ENCODE assay signal across 9 mouse cellular contexts in genomic region chr2:3285181-3285530, GRCm38 (mm10). TPM values are rescaled to one million over a fixed set of nuclear protein-coding genes. Genes with fewer than 3 reads are reported as not detected.
DNase-seq lines count a peak whose midpoint lies in the region; ATAC-seq and TF ChIP-seq lines count a peak whose summit lies in the region.
"Had no signal": no experiment of that assay in that cellular context is flagged by ENCODE, and none has a peak within 500 bp of the region (broad histone marks: within the 10 kb centered on the region; RNA-seq: fewer than 3 reads in every experiment).

No protein-coding gene starts in this region.

- H3K9ac ChIP-seq in liver, adult 2 months (ENCODE audit: low read depth, low read length), result peak overlapping the region; percentile 84
- H3K9ac ChIP-seq in heart, embryonic 12.5 days, result peak overlapping the region; percentile 94
- H3K9ac ChIP-seq in liver, embryonic 11.5 days (ENCODE audit: low read depth, low read length), result peak overlapping the region; percentile 82
- H3K9ac ChIP-seq in stomach, embryonic 14.5 days (replicated peaks; ENCODE audit: low read depth, low read length), result peak overlapping the region; percentile 69; the same call in 1 of the 2 replicates

- DNase-seq in liver, adult 2 months (ENCODE audit: extremely low read depth, low read depth, low spot score), result peak; percentile 70
- no peak for DNase-seq in liver
- peak; percentile 34 for DNase-seq in liver, embryonic 11.5 days (ENCODE audit: low spot score)
- DNase-seq in layer of hippocampus, adult 9-11 months, result no peak
- no peak for DNase-seq in spleen, postnatal 14 days (ENCODE audit: low spot score in 2 of 2)

- TF ChIP-seq CTCF in liver, adult 2 months (IDR thresholded peaks at IDR 0.05; ENCODE audit: low read depth, low read length), result no peak
- no peak for TF ChIP-seq CTCF in bone marrow macrophage, adult 2 months (IDR thresholded peaks at IDR 0.05; ENCODE audit: low read depth, low read length)

- no peaks in the 10 kb centered on the region for H3K27me3 ChIP-seq in liver, adult 2 months (ENCODE audit: control insufficient read depth, insufficient read depth, low read length)
- H3K27me3 ChIP-seq in heart, embryonic 12.5 days (replicated peaks), result no peaks in the 10 kb centered on the region
- no peaks in the 10 kb centered on the region for H3K27me3 ChIP-seq in liver, embryonic 11.5 days (replicated peaks; ENCODE audit: control insufficient read depth, insufficient read depth, low read length)
- H3K27me3 ChIP-seq in stomach, embryonic 14.5 days (ENCODE audit: control insufficient read depth, insufficient read depth, low read length), result no peaks in the 10 kb centered on the region

- WGBS in liver, adult 2 months, result 4% methylated on average over 6 of the region's 6 CpGs
- WGBS in heart, embryonic 12.5 days, result under 1% methylated on average over 6 of the region's 6 CpGs
- WGBS in liver, embryonic 11.5 days, result 3% methylated on average over 6 of the region's 6 CpGs
- WGBS in stomach, embryonic 14.5 days, result 2% methylated on average over 6 of the region's 6 CpGs

- H3K27ac ChIP-seq in liver, adult 2 months (replicated peaks; ENCODE audit: insufficient read depth, low read depth, low read length), result peak overlapping the region; percentile 57; the same call in 1 of the 2 replicates
- H3K27ac ChIP-seq in bone marrow macrophage, adult 2 months (ENCODE audit: insufficient read depth, low read depth, low read length), result peak overlapping the region; percentile 15
- peak overlapping the region; percentile 93 for H3K27ac ChIP-seq in heart, embryonic 12.5 days (ENCODE audit: poor library complexity, severe bottlenecking)
- no peak overlapping the region for H3K27ac ChIP-seq in liver, embryonic 11.5 days (ENCODE audit: low read depth, low read length)
- no peak overlapping the region for H3K27ac ChIP-seq in stomach, embryonic 14.5 days (ENCODE audit: low read length)

- peaks cover 3% of the 10 kb centered on the region; the same call in 1 of the 2 replicates for H3K4me1 ChIP-seq in liver, adult 2 months (ENCODE audit: control insufficient read depth, insufficient read depth, low read length)
- H3K4me1 ChIP-seq in bone marrow macrophage, adult 2 months (ENCODE audit: control insufficient read depth, insufficient read depth, low read length), result peaks cover 15% of the 10 kb centered on the region
- H3K4me1 ChIP-seq in heart, embryonic 12.5 days (replicated peaks), result peaks cover 18% of the 10 kb centered on the region
- peaks cover 14% of the 10 kb centered on the region for H3K4me1 ChIP-seq in liver, embryonic 11.5 days (replicated peaks; ENCODE audit: control insufficient read depth, insufficient read depth, low read length)
- 0 out of 2 replicates have a peak, but pooled peaks cover 6% of the 10 kb centered on the region for H3K4me1 ChIP-seq in stomach, embryonic 14.5 days (ENCODE audit: control insufficient read depth, insufficient read depth, low read length)

- H3K4me3 ChIP-seq in liver, adult 2 months (ENCODE audit: insufficient read depth, low read depth, low read length), result peak overlapping the region; percentile 76
- peak overlapping the region; percentile 99 for H3K4me3 ChIP-seq in bone marrow macrophage, adult 2 months (ENCODE audit: insufficient read depth, low read length)
- H3K4me3 ChIP-seq in heart, embryonic 12.5 days, result peak overlapping the region; percentile 92
- H3K4me3 ChIP-seq in liver, embryonic 11.5 days (ENCODE audit: low read depth, low read length), result peak overlapping the region; percentile 59
- peak overlapping the region; percentile 72 for H3K4me3 ChIP-seq in stomach, embryonic 14.5 days (ENCODE audit: low read depth, low read length)

- no peak for TF ChIP-seq POLR2A in liver, adult 2 months (IDR thresholded peaks at IDR 0.05; ENCODE audit: extremely low read depth, insufficient read depth, low read length)
- no peak for TF ChIP-seq POLR2A in bone marrow macrophage, adult 2 months (IDR thresholded peaks at IDR 0.05; ENCODE audit: borderline replicate concordance, low read depth, low read length)

- H3K4me2 ChIP-seq in heart, embryonic 12.5 days, result peak overlapping the region; percentile 86
- H3K4me2 ChIP-seq in liver, embryonic 11.5 days, result peak overlapping the region; percentile 65
- peak overlapping the region; percentile 69 for H3K4me2 ChIP-seq in stomach, embryonic 14.5 days (replicated peaks; ENCODE audit: low read depth, low read length)

- no peaks in the 10 kb centered on the region for H3K9me3 ChIP-seq in heart, embryonic 12.5 days (replicated peaks)
- H3K9me3 ChIP-seq in liver, embryonic 11.5 days (ENCODE audit: control insufficient read depth, low read length), result no peaks in the 10 kb centered on the region
- H3K9me3 ChIP-seq in stomach, embryonic 14.5 days (ENCODE audit: control insufficient read depth, low read depth, low read length), result no peaks in the 10 kb centered on the region

- H3K79me2 ChIP-seq in liver, adult 2 months (ENCODE audit: control insufficient read depth, insufficient read depth, low read length), result no peaks in the 10 kb centered on the region; the same call in 1 of the 2 replicates

- no peaks in the 10 kb centered on the region for H3K36me3 ChIP-seq in liver, adult 2 months (ENCODE audit: control insufficient read depth, insufficient read depth, low read length)
- H3K36me3 ChIP-seq in heart, embryonic 12.5 days, result no peaks in the 10 kb centered on the region
- H3K36me3 ChIP-seq in liver, embryonic 11.5 days (ENCODE audit: control insufficient read depth, insufficient read depth, low read length), result no peaks in the 10 kb centered on the region
- no peaks in the 10 kb centered on the region for H3K36me3 ChIP-seq in stomach, embryonic 14.5 days (ENCODE audit: control insufficient read depth, insufficient read depth, low read length)

- ATAC-seq in heart, embryonic 12.5 days (ENCODE audit: insufficient number of reproducible peaks, low FRiP score), result no peak
- ATAC-seq in liver, embryonic 11.5 days (replicated peaks; ENCODE audit: low FRiP score), result no peak
- ATAC-seq in stomach, embryonic 14.5 days (ENCODE audit: insufficient number of reproducible peaks, insufficient read depth, low FRiP score, low read depth), result no peak

RNA-seq across cellular contexts. Expression of gene Nmt2, which starts 1.1 kb away (rescaled TPM):
- 13.2 and 16.4 TPM in 2 replicates for total RNA-seq in liver, adult 2 months (2014; rRNA removed)
- polyA plus RNA-seq in liver, adult 2 months (2012; rRNA removed), result 5.1 and 5.4 TPM in 2 replicates
- 18.3 and 20.6 TPM in 2 replicates for polyA plus RNA-seq in bone marrow macrophage, adult 2 months (2012; ENCODE audit: insufficient read depth, insufficient read length, missing spikeins)
- 36.1 and 36.5 TPM in 2 replicates for polyA plus RNA-seq in heart, embryonic 12.5 days (2016; fragmentation: Nextera tagmentation; extraction: Ambion mirVana)
- polyA plus RNA-seq in liver, embryonic 11.5 days (2014; fragmentation: Nextera tagmentation; extraction: Ambion mirVana), result 36.1 and 36.5 TPM in 2 replicates
- 49.5 and 49.8 TPM in 2 replicates for polyA plus RNA-seq in stomach, embryonic 14.5 days (2014; fragmentation: Nextera tagmentation; extraction: Ambion mirVana)

RNA-seq across cellular contexts. Expression of gene Rpp38, which starts 47.3 kb away (rescaled TPM):
- 2.6 and 3.4 TPM in 2 replicates for total RNA-seq in liver, adult 2 months (2014; rRNA removed)
- polyA plus RNA-seq in liver, adult 2 months (2012; rRNA removed), result 1.9 and 2.3 TPM in 2 replicates
- polyA plus RNA-seq in bone marrow macrophage, adult 2 months (2012; ENCODE audit: insufficient read depth, insufficient read length, missing spikeins), result 4.7 and 5.5 TPM in 2 replicates
- polyA plus RNA-seq in heart, embryonic 12.5 days (2016; fragmentation: Nextera tagmentation; extraction: Ambion mirVana), result 12.6 and 13.7 TPM in 2 replicates
- polyA plus RNA-seq in liver, embryonic 11.5 days (2014; fragmentation: Nextera tagmentation; extraction: Ambion mirVana), result 34.5 and 37.3 TPM in 2 replicates
- 23.3 and 25.4 TPM in 2 replicates for polyA plus RNA-seq in stomach, embryonic 14.5 days (2014; fragmentation: Nextera tagmentation; extraction: Ambion mirVana)

RNA-seq across cellular contexts. Expression of gene Acbd7, which starts 50.8 kb away (rescaled TPM):
- total RNA-seq in liver, adult 2 months (2014; rRNA removed), result not detected in 2 replicates
- polyA plus RNA-seq in liver, adult 2 months (2012; rRNA removed), result not detected in 2 replicates
- not detected in 2 replicates for polyA plus RNA-seq in bone marrow macrophage, adult 2 months (2012; ENCODE audit: insufficient read depth, insufficient read length, missing spikeins)
- 0.53 and 0.72 TPM in 2 replicates for polyA plus RNA-seq in heart, embryonic 12.5 days (2016; fragmentation: Nextera tagmentation; extraction: Ambion mirVana)
- 1.3 and 2.2 TPM in 2 replicates for polyA plus RNA-seq in liver, embryonic 11.5 days (2014; fragmentation: Nextera tagmentation; extraction: Ambion mirVana)
- 1.1 and 1.4 TPM in 2 replicates for polyA plus RNA-seq in stomach, embryonic 14.5 days (2014; fragmentation: Nextera tagmentation; extraction: Ambion mirVana)
- total RNA-seq: neutrophil, adult 5-6 weeks had no signal

Comparison
In these comparisons a context has a peak if more than half of its experiments do, and no peak if none do; other contexts are left out.
1. DNase-seq: peak in liver, adult 2 months (single experiment) and liver, embryonic 11.5 days (single experiment); none in liver (single experiment), layer of hippocampus, adult 9-11 months (single experiment) and spleen, postnatal 14 days (0 of 2).
2. H3K27ac ChIP-seq: peak in liver, adult 2 months (single experiment), bone marrow macrophage, adult 2 months (single experiment) and heart, embryonic 12.5 days (single experiment); none in liver, embryonic 11.5 days (single experiment) and stomach, embryonic 14.5 days (single experiment).
3. Peak in every context shown above with its lines, with median percentiles within 50 percentile points of each other: H3K4me3 ChIP-seq, H3K9ac ChIP-seq and H3K4me2 ChIP-seq.